Mouse (Mus musculus) WW6 (cell line): ENCODE measurements around the gene Htr5a.

Experiments used
- DNase-seq: peaks from one replicate; pipeline ENCODE4 v3.0.0-alpha.2; 2013; ENCODE audit warnings: low read depth, low spot score

Htr5a gene

GRCm38 (mm10) chr5:27881261-27881660 lies 39.3 kb downstream of the Htr5a start:
- no peak for DNase-seq

GRCm38 (mm10) chr5:27888080-27888479 lies 46.1 kb downstream of the Htr5a start:
- no peak for DNase-seq

- DNase-seq: no peak
Observed at GRCm38 (mm10) chr5:27895961-27896360, 54.0 kb downstream of the Htr5a start.

GRCm38 (mm10) chr5:27899756-27900155 lies 57.8 kb downstream of the Htr5a start:
- DNase-seq: no peak

GRCm38 (mm10) chr5:27900186-27900585 lies 58.2 kb downstream of the Htr5a start:
- DNase-seq: no peak
